Mouse (Mus musculus) brain, embryonic 14.5 days (tissue): ENCODE measurements at regions not wholly inside any gene's neighbourhood (a gene's known extent, or its start where the extent isn't known, plus 50 kb on each side); places are given as distances from the start of the nearest gene placed in this dataset.

Experiments used
- CTCF ChIP-seq: fragments of 200-500 bp; IDR thresholded peaks from 2 replicates; pipeline ENCODE4 v1.5.1; 2012; ENCODE audit warnings: inconsistent platforms, mild to moderate bottlenecking, moderate library complexity, borderline replicate concordance; ENCODE audit not compliant: insufficient read depth, insufficient read length; ENCODE audit errors: extremely low read depth
- POLR2A ChIP-seq: fragments of 200-500 bp; IDR thresholded peaks from 2 replicates; pipeline ENCODE4 v1.6.1; 2012; ENCODE audit warnings: mild to moderate bottlenecking, inconsistent platforms, borderline replicate concordance; ENCODE audit not compliant: poor library complexity, insufficient read depth, insufficient read length, severe bottlenecking; ENCODE audit errors: extremely low read depth

GRCm38 (mm10) chr12:13843423-13844080, 308.3 kb downstream of the Fam84a start:
- no peak for TF ChIP-seq POLR2A
- no peak for TF ChIP-seq CTCF
